Mouse (Mus musculus) liver, embryonic 16.5 days (tissue): ENCODE results near the gene Nfix. TPM values are rescaled to one million over a fixed set of nuclear protein-coding genes. Genes with fewer than 3 reads are reported as not detected.

Experiments
- ATAC-seq: fragments of 200-750 bp; cut with Nextera tagmentation; 2 replicates; pipeline ENCODE4 v1.8.0; 2017; ENCODE audit warnings: low read depth, mild to moderate bottlenecking, moderate number of reproducible peaks, moderate library complexity
- H3K27ac ChIP-seq: fragments of 300-500 bp; sonication (generic); 2 replicates; pipeline ENCODE4 v1.5.1; 2014; ENCODE audit warnings: mild to moderate bottlenecking, low read length
- H3K27me3 ChIP-seq: fragments of 300-500 bp; sonication (generic); 2 replicates; pipeline ENCODE4 v1.6.1; 2014; ENCODE audit warnings: low read depth, low read length, mixed read lengths; ENCODE audit not compliant: control insufficient read depth, insufficient read depth
- H3K36me3 ChIP-seq: fragments of 300-500 bp; sonication (generic); 2 replicates; pipeline ENCODE4 v1.6.1; 2014; ENCODE audit warnings: mild to moderate bottlenecking; ENCODE audit not compliant: control insufficient read depth, insufficient read depth
- H3K4me1 ChIP-seq: fragments of 300-500 bp; sonication (generic); 2 replicates; pipeline ENCODE4 v1.6.1; 2014; ENCODE audit warnings: low read depth, low read length, mixed read lengths; ENCODE audit not compliant: control insufficient read depth
- H3K4me2 ChIP-seq: fragments of 300-500 bp; sonication (generic); 2 replicates; pipeline ENCODE4 v1.6.1; 2014; ENCODE audit warnings: low read depth, low read length, mixed read lengths
- H3K4me3 ChIP-seq: fragments of 300-500 bp; sonication (generic); 2 replicates; pipeline ENCODE4 v1.5.1; 2014; ENCODE audit warnings: low read depth, mild to moderate bottlenecking, low read length
- H3K9ac ChIP-seq: fragments of 300-500 bp; sonication (generic); 2 replicates; pipeline ENCODE4 v1.6.1; 2014; ENCODE audit warnings: low read depth, low read length
- H3K9me3 ChIP-seq: fragments of 300-500 bp; sonication (generic); replicated peaks from 2 replicates; pipeline ENCODE4 v1.6.1; 2016; ENCODE audit warnings: low read length; ENCODE audit not compliant: control insufficient read depth
- WGBS: fragments of 180-500 bp; shearing (Covaris S2); extraction: QIAGEN DNeasy Blood & Tissue Kit; methylation state at CpG from one replicate; pipeline ENCODE4 v1.1.7; 2014; ENCODE audit not compliant: insufficient replicate concordance; 5-methylcytosine and 5-hydroxymethylcytosine counted together
- polyA plus RNA-seq: library from polyadenylated mRNA; unstranded; fragments of >200 nt; fragmentation: Nextera tagmentation; extraction: Ambion mirVana; gene quantifications from 2 replicates; pipeline ENCODE4 v1.2.1, GENCODE M21; 2015

Nfix gene
- polyA plus RNA-seq, 1 experiment from 2014 or later = 2.0 TPM

- Histone ChIP-seq H3K4me1 (peaks cover 2% of the 10 kb centered on the region; the same call in 1 of the 2 replicates), H3K4me3 (no peak overlapping the region), H3K4me2 (no peak overlapping the region), H3K27me3 (peaks cover 24% of the 10 kb centered on the region), H3K9ac (no peak overlapping the region), H3K36me3 (no peaks in the 10 kb centered on the region), H3K27ac (no peak overlapping the region), H3K9me3 (no peaks in the 10 kb centered on the region)
- ATAC-seq = no peak
- WGBS = 75% methylated on average over 14 of the region's 14 CpGs
These were observed 31.6 kb downstream of the Nfix start for GRCm38 (mm10) chr8:84768343-84769095.

GRCm38 (mm10) chr8:84767221-84767620, 32.9 kb downstream of the Nfix start:
- H3K9me3 ChIP-seq = no peaks in the 10 kb centered on the region
- no peak for ATAC-seq
- H3K27me3 ChIP-seq = peaks cover 11% of the 10 kb centered on the region
- H3K4me3 ChIP-seq = no peak overlapping the region
- no peak overlapping the region for H3K9ac ChIP-seq
- 78% methylated on average over 10 of the region's 10 CpGs for WGBS
- no peaks in the 10 kb centered on the region for H3K36me3 ChIP-seq
- H3K27ac ChIP-seq = no peak overlapping the region
- H3K4me1 ChIP-seq = peaks cover 2% of the 10 kb centered on the region; the same call in 1 of the 2 replicates
- no peak overlapping the region for H3K4me2 ChIP-seq

- Histone ChIP-seq H3K27ac (no peak overlapping the region), H3K36me3 (no peaks in the 10 kb centered on the region), H3K27me3 (peaks cover 3% of the 10 kb centered on the region), H3K4me1 (peaks cover 2% of the 10 kb centered on the region; the same call in 1 of the 2 replicates), H3K9ac (no peak overlapping the region), H3K4me3 (no peak overlapping the region), H3K9me3 (no peaks in the 10 kb centered on the region), H3K4me2 (no peak overlapping the region)
- WGBS = 78% methylated on average over 9 of the region's 9 CpGs
- no peak for ATAC-seq
These were observed 33.7 kb downstream of the Nfix start for GRCm38 (mm10) chr8:84766422-84766821.

GRCm38 (mm10) chr8:84765629-84766028, 34.5 kb downstream of the Nfix start:
- no peak overlapping the region for H3K4me2 ChIP-seq
- 62% methylated on average over 10 of the region's 10 CpGs for WGBS
- H3K36me3 ChIP-seq = no peaks in the 10 kb centered on the region
- H3K27ac ChIP-seq = no peak overlapping the region
- H3K27me3 ChIP-seq = no peaks in the 10 kb centered on the region
- peaks cover 2% of the 10 kb centered on the region; the same call in 1 of the 2 replicates for H3K4me1 ChIP-seq
- no peak overlapping the region for H3K4me3 ChIP-seq
- H3K9ac ChIP-seq = no peak overlapping the region
- no peaks in the 10 kb centered on the region for H3K9me3 ChIP-seq
- no peak for ATAC-seq

GRCm38 (mm10) chr8:84764870-84765495, 35.2 kb downstream of the Nfix start:
- 78% methylated on average over 17 of the region's 17 CpGs for WGBS
- no peak overlapping the region for H3K27ac ChIP-seq
- no peaks in the 10 kb centered on the region for H3K27me3 ChIP-seq
- H3K9ac ChIP-seq = no peak overlapping the region
- no peaks in the 10 kb centered on the region for H3K36me3 ChIP-seq
- no peaks in the 10 kb centered on the region for H3K4me1 ChIP-seq
- ATAC-seq = no peak
- H3K4me3 ChIP-seq = no peak overlapping the region
- no peaks in the 10 kb centered on the region for H3K9me3 ChIP-seq
- H3K4me2 ChIP-seq = no peak overlapping the region

GRCm38 (mm10) chr8:84764100-84764499, 36.0 kb downstream of the Nfix start:
- WGBS = 51% methylated on average over 4 of the region's 4 CpGs

GRCm38 (mm10) chr8:84760901-84761300, 39.2 kb downstream of the Nfix start:
- no peaks in the 10 kb centered on the region for H3K4me1 ChIP-seq
- H3K9ac ChIP-seq = no peak overlapping the region
- no peaks in the 10 kb centered on the region for H3K27me3 ChIP-seq
- no peaks in the 10 kb centered on the region for H3K9me3 ChIP-seq
- H3K4me3 ChIP-seq = no peak overlapping the region
- H3K36me3 ChIP-seq = no peaks in the 10 kb centered on the region
- no peak overlapping the region for H3K4me2 ChIP-seq
- H3K27ac ChIP-seq = no peak overlapping the region
- 48% methylated on average over 2 of the region's 2 CpGs for WGBS
- no peak for ATAC-seq

More at GRCm38 (mm10) chr8:84764100-84764499, 36.0 kb downstream of the Nfix start:
- H3K9ac ChIP-seq = no peak overlapping the region
- ATAC-seq = no peak
- no peak overlapping the region for H3K4me3 ChIP-seq
- no peaks in the 10 kb centered on the region for H3K27me3 ChIP-seq
- no peaks in the 10 kb centered on the region for H3K4me1 ChIP-seq
- no peaks in the 10 kb centered on the region for H3K9me3 ChIP-seq
- no peak overlapping the region for H3K4me2 ChIP-seq
- no peaks in the 10 kb centered on the region for H3K36me3 ChIP-seq
- H3K27ac ChIP-seq = no peak overlapping the region

GRCm38 (mm10) chr8:84760405-84760805, 39.7 kb downstream of the Nfix start:
- H3K36me3 ChIP-seq = no peaks in the 10 kb centered on the region

GRCm38 (mm10) chr8:84759718-84760117, 40.4 kb downstream of the Nfix start:
- H3K27ac ChIP-seq = no peak overlapping the region
- H3K36me3 ChIP-seq = no peaks in the 10 kb centered on the region
- H3K9ac ChIP-seq = no peak overlapping the region
- WGBS = 80% methylated on average over 10 of the region's 10 CpGs
- no peaks in the 10 kb centered on the region for H3K9me3 ChIP-seq
- no peak overlapping the region for H3K4me3 ChIP-seq
- no peak overlapping the region for H3K4me2 ChIP-seq
- no peaks in the 10 kb centered on the region for H3K27me3 ChIP-seq
- no peak for ATAC-seq
- no peaks in the 10 kb centered on the region for H3K4me1 ChIP-seq

More at GRCm38 (mm10) chr8:84760405-84760805, 39.7 kb downstream of the Nfix start:
- H3K4me1 ChIP-seq = no peaks in the 10 kb centered on the region
- 72% methylated on average over 7 of the region's 7 CpGs for whole genome bisulfite sequencing
- no peak overlapping the region for H3K4me2 ChIP-seq
- no peaks in the 10 kb centered on the region for H3K27me3 ChIP-seq
- no peak overlapping the region for H3K9ac ChIP-seq
- no peaks in the 10 kb centered on the region for H3K9me3 ChIP-seq
- no peak overlapping the region for H3K4me3 ChIP-seq
- H3K27ac ChIP-seq = no peak overlapping the region
- ATAC-seq = no peak
